Mouse (Mus musculus) neural tube, embryonic 11.5 days (tissue): ENCODE measurements around the gene Olfr693. TPM values are rescaled to one million over a fixed set of nuclear protein-coding genes. Genes with fewer than 3 reads are reported as not detected.

ENCODE experiments used
- polyA plus RNA-seq: library from polyadenylated mRNA; unstranded; fragments of >200 nt; fragmentation: Nextera tagmentation; extraction: Ambion mirVana; gene quantifications from 2 replicates; pipeline ENCODE4 v1.2.1, GENCODE M21; 2014

Olfr693 gene
- polyA plus RNA-seq, 1 experiment from 2014 or later, result not detected

Other genes with a start within 250 kb of the Olfr693 start
- gene Olfr694, start 11.2 kb upstream of the Olfr693 start, polyA plus RNA-seq, result not detected in 2 replicates
- not detected in 2 replicates for gene Olfr695, start 35.8 kb upstream of the Olfr693 start, polyA plus RNA-seq
- not detected in 2 replicates for gene Olfr697, start 61.9 kb upstream of the Olfr693 start, polyA plus RNA-seq
- gene Olfr698, start 74.8 kb upstream of the Olfr693 start, polyA plus RNA-seq, result not detected in 2 replicates
- not detected in 2 replicates for gene Olfr699, start 112.6 kb upstream of the Olfr693 start, polyA plus RNA-seq
- not detected in 2 replicates for gene Olfr700, start 128.2 kb upstream of the Olfr693 start, polyA plus RNA-seq
- not detected in 2 replicates for gene Olfr701, start 133.5 kb upstream of the Olfr693 start, polyA plus RNA-seq
- not detected in 2 replicates for gene Olfr702, start 153.3 kb upstream of the Olfr693 start, polyA plus RNA-seq
- gene Olfr703, start 162.8 kb upstream of the Olfr693 start, polyA plus RNA-seq, result not detected in 2 replicates
- not detected in 2 replicates for gene Olfr704, start 182.6 kb upstream of the Olfr693 start, polyA plus RNA-seq
- not detected in 2 replicates for gene Olfr705, start 196.3 kb upstream of the Olfr693 start, polyA plus RNA-seq
- not detected in 2 replicates for gene Olfr706, start 207.6 kb upstream of the Olfr693 start, polyA plus RNA-seq
- not detected in 2 replicates for gene Olfr707, start 220.7 kb upstream of the Olfr693 start, polyA plus RNA-seq
- gene Olfr1532-ps1, start 227.4 kb upstream of the Olfr693 start, polyA plus RNA-seq, result not detected in 2 replicates